Mouse (Mus musculus): ENCODE measurements around the gene Gnat1. TPM values are rescaled to one million over a fixed set of nuclear protein-coding genes. Genes with fewer than 3 reads are reported as not detected.
"Not testable (repeated sequence)": the region's sequence is repeated elsewhere in the genome, so short reads cannot be mapped to it uniquely, and the experiment has no call there.

Gene Gnat1
- polyA plus RNA-seq, 1 experiment from 2014 or later = 1.9 TPM

GRCm38 (mm10) chr9:107688939-107689338 lies 9.4 kb upstream of the Gnat1 start:
- no peak for ATAC-seq (ENCODE audit: insufficient number of reproducible peaks, low FRiP score, low TSS enrichment, low read depth)
- H3K4me1 ChIP-seq = peaks cover 15% of the 10 kb centered on the region
- 76% methylated on average over 7 of the region's 7 CpGs for WGBS

GRCm38 (mm10) chr9:107688415-107688814 lies 8.9 kb upstream of the Gnat1 start:
- Histone ChIP-seq H3K27me3 (no peaks in the 10 kb centered on the region), H3K4me1 (peaks cover 10% of the 10 kb centered on the region), H3K27ac (replicated peaks) (no peak overlapping the region), H3K9me3 (replicated peaks) (no peaks in the 10 kb centered on the region), H3K9ac (no peak overlapping the region), H3K4me2 (replicated peaks) (no peak overlapping the region), H3K4me3 (replicated peaks) (no peak overlapping the region), H3K36me3 (peaks cover 87% of the 10 kb centered on the region)
- ATAC-seq (ENCODE audit: insufficient number of reproducible peaks, low FRiP score, low TSS enrichment, low read depth) = no peak
- WGBS = 79% methylated on average over 5 of the region's 5 CpGs

More at GRCm38 (mm10) chr9:107688939-107689338, 9.4 kb upstream of the Gnat1 start:
- H3K27me3 ChIP-seq = no peaks in the 10 kb centered on the region
- H3K9ac ChIP-seq = no peak overlapping the region
- no peak overlapping the region for H3K4me2 ChIP-seq (replicated peaks)
- no peak overlapping the region for H3K27ac ChIP-seq (replicated peaks)
- H3K4me3 ChIP-seq (replicated peaks) = no peak overlapping the region
- H3K9me3 ChIP-seq (replicated peaks) = no peaks in the 10 kb centered on the region
- peaks cover 82% of the 10 kb centered on the region for H3K36me3 ChIP-seq

- Histone ChIP-seq H3K27me3 (no peaks in the 10 kb centered on the region), H3K4me3 (replicated peaks) (no peak overlapping the region), H3K4me1 (no peaks in the 10 kb centered on the region), H3K36me3 (peaks cover 79% of the 10 kb centered on the region), H3K9ac (no peak overlapping the region), H3K27ac (replicated peaks) (no peak overlapping the region; the same call in 1 of the 2 replicates), H3K4me2 (replicated peaks) (no peak overlapping the region), H3K9me3 (replicated peaks) (no peaks in the 10 kb centered on the region)
- ATAC-seq (ENCODE audit: insufficient number of reproducible peaks, low FRiP score, low TSS enrichment, low read depth) = peak; percentile 35; the same call in 1 of the 2 replicates
- WGBS = 37% methylated on average over 17 of the region's 17 CpGs
Measured at GRCm38 (mm10) chr9:107685231-107685981, 5.9 kb upstream of the Gnat1 start.

GRCm38 (mm10) chr9:107682405-107682804 lies 2.9 kb upstream of the Gnat1 start:
- Histone ChIP-seq H3K27me3 (peaks cover 5% of the 10 kb centered on the region), H3K9me3 (replicated peaks) (no peaks in the 10 kb centered on the region), H3K36me3 (peaks cover 50% of the 10 kb centered on the region), H3K27ac (replicated peaks) (no peak overlapping the region), H3K4me1 (0 out of 2 replicates have a peak, but pooled peaks cover 1% of the 10 kb centered on the region), H3K9ac (no peak overlapping the region), H3K4me3 (replicated peaks) (no peak overlapping the region), H3K4me2 (replicated peaks) (no peak overlapping the region)
- 85% methylated on average over 20 of the region's 20 CpGs for WGBS
- no peak for ATAC-seq (ENCODE audit: insufficient number of reproducible peaks, low FRiP score, low TSS enrichment, low read depth)

- H3K9me3 ChIP-seq (replicated peaks) = no peaks in the 10 kb centered on the region
- WGBS = 91% methylated on average over 2 of the region's 2 CpGs
- H3K27ac ChIP-seq (replicated peaks) = no peak overlapping the region
- no peak overlapping the region for H3K9ac ChIP-seq
- H3K4me1 ChIP-seq = peaks cover 20% of the 10 kb centered on the region
- peaks cover 18% of the 10 kb centered on the region for H3K36me3 ChIP-seq
- no peak overlapping the region for H3K4me2 ChIP-seq (replicated peaks)
- ATAC-seq (ENCODE audit: insufficient number of reproducible peaks, low FRiP score, low TSS enrichment, low read depth) = no peak
- H3K4me3 ChIP-seq (replicated peaks) = no peak overlapping the region
- peaks cover 31% of the 10 kb centered on the region for H3K27me3 ChIP-seq
Measured at GRCm38 (mm10) chr9:107678861-107679260, 651 bp downstream of the Gnat1 start.

- not testable (repeated sequence) for H3K9me3 ChIP-seq (replicated peaks); H3K4me3 ChIP-seq (replicated peaks); H3K4me2 ChIP-seq (replicated peaks); H3K27ac ChIP-seq (replicated peaks); H3K9ac ChIP-seq; ATAC-seq (ENCODE audit: insufficient number of reproducible peaks, low FRiP score, low TSS enrichment, low read depth)
- peaks cover 31% of the 10 kb centered on the region for H3K27me3 ChIP-seq
- H3K36me3 ChIP-seq = peaks cover 11% of the 10 kb centered on the region
- 39% methylated on average over 14 of the region's 14 CpGs for WGBS
- peaks cover 20% of the 10 kb centered on the region for H3K4me1 ChIP-seq
Measured at GRCm38 (mm10) chr9:107677819-107678526, 1.5 kb downstream of the Gnat1 start.

GRCm38 (mm10) chr9:107677091-107677784 lies 2.3 kb downstream of the Gnat1 start:
- Histone ChIP-seq H3K27me3 (peaks cover 31% of the 10 kb centered on the region), H3K9ac (no peak overlapping the region), H3K4me1 (peaks cover 20% of the 10 kb centered on the region), H3K9me3 (replicated peaks) (no peaks in the 10 kb centered on the region), H3K36me3 (peaks cover 5% of the 10 kb centered on the region), H3K4me2 (replicated peaks) (no peak overlapping the region), H3K27ac (replicated peaks) (no peak overlapping the region), H3K4me3 (replicated peaks) (0 out of 2 replicates have a peak overlapping the region, but pooled peaks have one; percentile 38)
- ATAC-seq (ENCODE audit: insufficient number of reproducible peaks, low FRiP score, low TSS enrichment, low read depth) = no peak
- 17% methylated on average over 17 of the region's 17 CpGs for WGBS

- Histone ChIP-seq H3K27me3 (peaks cover 31% of the 10 kb centered on the region), H3K4me3 (replicated peaks) (peak overlapping the region; percentile 38), H3K4me1 (peaks cover 20% of the 10 kb centered on the region), H3K9ac (no peak overlapping the region), H3K36me3 (no peaks in the 10 kb centered on the region), H3K4me2 (replicated peaks) (peak overlapping the region; percentile 69), H3K27ac (replicated peaks) (no peak overlapping the region), H3K9me3 (replicated peaks) (no peaks in the 10 kb centered on the region)
- WGBS = 1% methylated on average over 25 of the region's 25 CpGs
- peak; percentile 30; the same call in 1 of the 2 replicates for ATAC-seq (ENCODE audit: insufficient number of reproducible peaks, low FRiP score, low TSS enrichment, low read depth)
Measured at GRCm38 (mm10) chr9:107676302-107676701, 3.2 kb downstream of the Gnat1 start.

GRCm38 (mm10) chr9:107675671-107676301 lies 3.7 kb downstream of the Gnat1 start:
- Histone ChIP-seq H3K9ac (no peak overlapping the region), H3K27me3 (peaks cover 31% of the 10 kb centered on the region), H3K9me3 (replicated peaks) (no peaks in the 10 kb centered on the region), H3K36me3 (no peaks in the 10 kb centered on the region), H3K4me2 (replicated peaks) (peak overlapping the region; percentile 69), H3K27ac (replicated peaks) (no peak overlapping the region), H3K4me1 (peaks cover 20% of the 10 kb centered on the region), H3K4me3 (replicated peaks) (peak overlapping the region; percentile 38)
- under 1% methylated on average over 39 of the region's 39 CpGs for WGBS
- ATAC-seq (ENCODE audit: insufficient number of reproducible peaks, low FRiP score, low TSS enrichment, low read depth) = peak; percentile 5; the same call in 1 of the 2 replicates

- Histone ChIP-seq H3K9ac (no peak overlapping the region), H3K36me3 (no peaks in the 10 kb centered on the region), H3K4me2 (replicated peaks) (no peak overlapping the region), H3K27ac (replicated peaks) (no peak overlapping the region), H3K4me3 (replicated peaks) (no peak overlapping the region), H3K9me3 (replicated peaks) (no peaks in the 10 kb centered on the region), H3K27me3 (peaks cover 31% of the 10 kb centered on the region), H3K4me1 (peaks cover 20% of the 10 kb centered on the region)
- ATAC-seq (ENCODE audit: insufficient number of reproducible peaks, low FRiP score, low TSS enrichment, low read depth) = no peak
- WGBS = 58% methylated on average over 9 of the region's 9 CpGs
Measured at GRCm38 (mm10) chr9:107674609-107675429, 4.7 kb downstream of the Gnat1 start.

Data from embryonic facial prominence, embryonic 15.5 days (tissue).